Mouse (Mus musculus): ENCODE results near the gene Sox11. TPM values are rescaled to one million over a fixed set of nuclear protein-coding genes. Genes with fewer than 3 reads are reported as not detected.

Sox11 gene
- polyA plus RNA-seq, 1 experiment from 2014 or later = 75.0 TPM

GRCm38 (mm10) chr12:27343606-27344410, 1.4 kb upstream of the Sox11 start:
- no peak for ATAC-seq (ENCODE audit: insufficient number of reproducible peaks, low FRiP score, low TSS enrichment, low read depth)
- Histone ChIP-seq H3K27me3 (no peaks in the 10 kb centered on the region), H3K36me3 (no peaks in the 10 kb centered on the region), H3K4me1 (0 out of 2 replicates have a peak, but pooled peaks cover 4% of the 10 kb centered on the region), H3K4me2 (replicated peaks) (peak overlapping the region; percentile 78), H3K27ac (replicated peaks) (peak overlapping the region; percentile 97), H3K9me3 (replicated peaks) (no peaks in the 10 kb centered on the region), H3K4me3 (replicated peaks) (peak overlapping the region; percentile 82), H3K9ac (peak overlapping the region; percentile 47)
- 6% methylated on average over 17 of the region's 17 CpGs for WGBS

DNA sequence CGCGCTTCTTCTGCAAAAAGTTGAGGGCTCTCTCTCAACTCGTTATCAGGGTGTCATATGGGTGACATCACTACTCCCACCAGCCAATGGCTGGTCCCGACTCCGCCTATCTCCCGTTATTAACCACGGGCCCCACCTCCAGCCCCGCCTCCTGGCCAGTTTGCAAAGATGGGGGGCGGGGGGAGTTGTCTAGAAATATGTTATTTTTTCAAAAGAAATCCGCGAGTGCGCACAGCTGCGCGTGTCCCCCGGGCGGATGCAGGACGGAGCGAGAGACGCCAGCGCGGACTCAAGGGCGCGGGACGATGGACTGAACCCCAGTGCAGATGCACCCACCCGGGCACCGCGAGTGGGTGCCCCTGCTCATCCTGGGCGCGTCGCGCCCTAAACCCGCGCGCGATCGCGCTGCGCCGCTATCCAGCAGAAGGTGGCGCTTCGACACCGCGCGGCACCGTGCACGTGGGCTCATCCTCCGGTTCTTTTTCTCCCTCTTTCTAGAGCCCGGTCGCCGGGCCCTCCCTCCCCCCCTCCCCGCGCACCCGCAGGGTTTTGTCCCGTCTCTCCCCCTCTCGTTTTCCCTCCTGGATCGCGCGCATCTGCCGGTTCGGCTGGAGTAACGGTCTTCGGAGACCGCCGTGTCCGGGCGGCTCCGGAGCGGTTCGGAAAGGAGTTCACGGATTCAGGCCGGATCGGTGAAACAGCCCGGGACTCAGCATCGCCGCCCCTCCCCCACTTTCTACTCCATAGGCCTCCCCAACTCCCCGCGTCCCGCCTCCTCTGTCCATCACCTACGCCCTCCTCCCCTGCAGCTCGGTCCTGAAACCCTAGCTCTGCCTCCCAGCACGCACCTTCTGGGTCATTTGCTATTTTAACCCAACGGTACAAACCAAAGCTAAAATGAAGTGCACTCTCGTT, 574 bp upstream of the Sox11 start:
- peak overlapping the region; percentile 97 for H3K27ac ChIP-seq (replicated peaks)
- peak; percentile 94 for ATAC-seq (ENCODE audit: insufficient number of reproducible peaks, low FRiP score, low TSS enrichment, low read depth)
- H3K36me3 ChIP-seq = no peaks in the 10 kb centered on the region
- H3K27me3 ChIP-seq = no peaks in the 10 kb centered on the region
- peak overlapping the region; percentile 47 for H3K9ac ChIP-seq
- peak overlapping the region; percentile 82 for H3K4me3 ChIP-seq (replicated peaks)
- WGBS = under 1% methylated on average over 83 of the region's 83 CpGs
- 0 out of 2 replicates have a peak, but pooled peaks cover 4% of the 10 kb centered on the region for H3K4me1 ChIP-seq
- peak overlapping the region; percentile 78 for H3K4me2 ChIP-seq (replicated peaks)
- no peaks in the 10 kb centered on the region for H3K9me3 ChIP-seq (replicated peaks)

GRCm38 (mm10) chr12:27341130-27341870, 1.1 kb downstream of the Sox11 start:
- Histone ChIP-seq H3K9me3 (replicated peaks) (no peaks in the 10 kb centered on the region), H3K4me1 (peaks cover 13% of the 10 kb centered on the region; the same call in 1 of the 2 replicates), H3K27me3 (no peaks in the 10 kb centered on the region), H3K27ac (replicated peaks) (peak overlapping the region; percentile 97), H3K4me3 (replicated peaks) (peak overlapping the region; percentile 82), H3K36me3 (no peaks in the 10 kb centered on the region), H3K9ac (peak overlapping the region; percentile 72), H3K4me2 (replicated peaks) (peak overlapping the region; percentile 78)
- no peak for ATAC-seq (ENCODE audit: insufficient number of reproducible peaks, low FRiP score, low TSS enrichment, low read depth)
- WGBS = under 1% methylated on average over 80 of the region's 80 CpGs

DNA sequence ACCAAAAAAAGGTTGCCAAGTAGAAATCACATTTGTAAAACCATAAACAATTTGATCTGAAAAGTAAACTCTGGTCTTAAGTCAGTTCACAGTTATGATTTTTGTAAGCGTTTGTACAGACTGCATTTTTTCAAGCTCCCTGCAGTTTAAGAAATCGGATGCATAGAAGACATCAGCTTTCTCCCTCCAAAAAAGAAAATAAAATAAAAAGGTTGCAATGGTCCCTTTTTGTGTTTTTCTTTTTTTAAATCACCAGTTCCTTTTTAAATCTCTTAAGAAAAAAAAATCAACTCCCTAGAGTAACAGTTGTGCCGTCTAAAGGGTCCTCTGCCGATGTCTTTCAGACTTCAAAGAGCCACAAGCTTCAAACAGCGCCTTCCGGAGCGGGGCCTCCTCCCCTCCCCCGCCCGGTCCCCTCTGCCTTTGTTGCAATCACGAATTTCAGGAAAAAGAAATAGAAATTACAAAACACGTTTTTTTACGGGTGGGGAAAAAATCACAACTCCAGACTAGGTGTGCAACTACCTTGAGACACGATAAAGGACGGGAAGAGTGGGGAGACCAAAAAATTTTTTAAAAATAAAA, 1.8 kb downstream of the Sox11 start:
- H3K4me1 ChIP-seq = peaks cover 20% of the 10 kb centered on the region
- no peaks in the 10 kb centered on the region for H3K36me3 ChIP-seq
- no peak for ATAC-seq (ENCODE audit: insufficient number of reproducible peaks, low FRiP score, low TSS enrichment, low read depth)
- peak overlapping the region; percentile 97 for H3K27ac ChIP-seq (replicated peaks)
- WGBS = under 1% methylated on average over 14 of the region's 14 CpGs
- no peaks in the 10 kb centered on the region for H3K9me3 ChIP-seq (replicated peaks)
- H3K27me3 ChIP-seq = no peaks in the 10 kb centered on the region
- H3K4me3 ChIP-seq (replicated peaks) = peak overlapping the region; percentile 82
- peak overlapping the region; percentile 72 for H3K9ac ChIP-seq
- H3K4me2 ChIP-seq (replicated peaks) = peak overlapping the region; percentile 78

GRCm38 (mm10) chr12:27339171-27339751, 3.1 kb downstream of the Sox11 start:
- Histone ChIP-seq H3K9ac (peak overlapping the region; percentile 70), H3K4me2 (replicated peaks) (peak overlapping the region; percentile 79), H3K27me3 (no peaks in the 10 kb centered on the region), H3K27ac (replicated peaks) (peak overlapping the region; percentile 88), H3K36me3 (no peaks in the 10 kb centered on the region), H3K4me1 (peaks cover 26% of the 10 kb centered on the region), H3K4me3 (replicated peaks) (peak overlapping the region; percentile 70), H3K9me3 (replicated peaks) (no peaks in the 10 kb centered on the region)
- no peak for ATAC-seq (ENCODE audit: insufficient number of reproducible peaks, low FRiP score, low TSS enrichment, low read depth)
- WGBS = under 1% methylated on average over 47 of the region's 47 CpGs

DNA sequence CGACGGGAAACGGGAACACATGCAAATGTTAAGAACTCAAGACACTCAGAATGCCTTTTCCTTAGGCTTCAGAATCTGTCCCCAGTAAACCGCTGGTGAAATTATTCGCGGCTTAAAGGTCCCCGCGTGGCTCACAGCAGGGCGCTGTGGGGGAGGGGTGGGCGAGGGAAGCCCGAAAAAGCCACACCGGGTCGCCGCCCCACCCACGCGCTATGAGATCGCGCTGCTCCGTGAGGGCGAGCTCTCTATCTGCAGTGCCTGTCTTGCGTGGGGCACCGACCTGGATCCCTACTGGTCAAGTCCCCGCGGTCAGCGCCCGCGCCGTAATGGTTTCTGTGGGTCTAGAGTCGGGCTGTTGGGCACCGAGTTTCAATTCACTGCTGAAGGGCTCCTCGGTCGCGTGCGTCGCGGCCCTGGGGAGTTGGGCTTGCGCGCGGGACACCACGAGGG, 3.6 kb downstream of the Sox11 start:
- Histone ChIP-seq H3K27ac (replicated peaks) (peak overlapping the region; percentile 88), H3K36me3 (no peaks in the 10 kb centered on the region), H3K4me2 (replicated peaks) (peak overlapping the region; percentile 79), H3K27me3 (no peaks in the 10 kb centered on the region), H3K9ac (peak overlapping the region; percentile 70), H3K4me1 (peaks cover 25% of the 10 kb centered on the region), H3K9me3 (replicated peaks) (no peaks in the 10 kb centered on the region), H3K4me3 (replicated peaks) (peak overlapping the region; percentile 70)
- no peak for ATAC-seq (ENCODE audit: insufficient number of reproducible peaks, low FRiP score, low TSS enrichment, low read depth)
- WGBS = under 1% methylated on average over 40 of the region's 40 CpGs

DNA sequence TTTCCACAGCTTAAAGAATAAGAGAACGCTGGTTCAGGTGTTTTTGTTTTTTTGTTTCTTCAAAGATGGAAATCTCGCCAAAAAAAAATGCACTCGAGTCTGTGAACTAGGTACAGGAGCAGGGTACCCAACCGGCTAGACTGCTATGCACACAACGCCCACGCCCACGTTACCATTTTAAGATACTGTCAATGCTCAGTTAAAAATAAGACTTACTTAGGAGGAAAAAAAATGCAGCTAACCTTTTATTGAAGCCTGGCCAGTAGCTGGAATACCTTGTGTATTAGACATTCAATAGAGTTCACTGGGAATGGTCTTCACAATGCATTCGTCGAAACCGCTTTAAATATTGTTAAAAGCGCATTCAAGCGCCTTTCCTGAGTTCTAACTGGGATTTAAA, 4.3 kb downstream of the Sox11 start:
- peak overlapping the region; percentile 79 for H3K4me2 ChIP-seq (replicated peaks)
- H3K27ac ChIP-seq (replicated peaks) = 0 out of 2 replicates have a peak overlapping the region, but pooled peaks have one; percentile 7
- peak overlapping the region; percentile 31; the same call in 1 of the 2 replicates for H3K9ac ChIP-seq
- WGBS = 4% methylated on average over 12 of the region's 12 CpGs
- no peaks in the 10 kb centered on the region for H3K36me3 ChIP-seq
- H3K4me1 ChIP-seq = peaks cover 22% of the 10 kb centered on the region
- peak overlapping the region; percentile 70 for H3K4me3 ChIP-seq (replicated peaks)
- H3K27me3 ChIP-seq = no peaks in the 10 kb centered on the region
- ATAC-seq (ENCODE audit: insufficient number of reproducible peaks, low FRiP score, low TSS enrichment, low read depth) = no peak
- no peaks in the 10 kb centered on the region for H3K9me3 ChIP-seq (replicated peaks)

- no peak overlapping the region for H3K27ac ChIP-seq (replicated peaks)
- H3K4me1 ChIP-seq = peaks cover 22% of the 10 kb centered on the region
- ATAC-seq (ENCODE audit: insufficient number of reproducible peaks, low FRiP score, low TSS enrichment, low read depth) = no peak
- peak overlapping the region; percentile 79 for H3K4me2 ChIP-seq (replicated peaks)
- H3K27me3 ChIP-seq = no peaks in the 10 kb centered on the region
- no peaks in the 10 kb centered on the region for H3K36me3 ChIP-seq
- H3K9ac ChIP-seq = no peak overlapping the region
- H3K9me3 ChIP-seq (replicated peaks) = no peaks in the 10 kb centered on the region
- H3K4me3 ChIP-seq (replicated peaks) = peak overlapping the region; percentile 70
- 22% methylated on average over 1 of the region's 1 CpGs for WGBS
Measured at GRCm38 (mm10) chr12:27337482-27337881, 4.9 kb downstream of the Sox11 start.

DNA sequence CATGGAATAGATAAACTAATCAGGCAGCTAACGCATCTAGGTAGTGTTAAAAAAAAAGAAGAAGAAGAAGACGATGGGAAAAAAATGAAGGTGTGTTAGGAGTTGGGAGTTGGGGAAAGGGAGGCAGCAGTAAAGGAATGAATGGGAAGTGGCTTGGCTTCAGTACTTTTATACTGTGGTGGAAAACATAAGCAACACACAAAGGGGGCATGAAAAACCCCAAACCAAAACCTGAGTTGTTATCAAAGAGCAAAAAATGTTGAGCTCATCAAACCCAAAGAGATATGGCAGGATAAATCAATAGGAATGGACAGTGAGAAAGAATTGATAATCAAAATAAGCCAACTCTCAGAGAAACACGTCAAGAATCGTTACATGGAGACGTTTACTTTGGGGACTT, 5.6 kb downstream of the Sox11 start:
- Histone ChIP-seq H3K36me3 (no peaks in the 10 kb centered on the region), H3K4me3 (replicated peaks) (peak overlapping the region; percentile 70), H3K4me1 (peaks cover 22% of the 10 kb centered on the region), H3K9me3 (replicated peaks) (no peaks in the 10 kb centered on the region), H3K27me3 (no peaks in the 10 kb centered on the region), H3K27ac (replicated peaks) (no peak overlapping the region), H3K4me2 (replicated peaks) (peak overlapping the region; percentile 79), H3K9ac (no peak overlapping the region)
- no peak for ATAC-seq (ENCODE audit: insufficient number of reproducible peaks, low FRiP score, low TSS enrichment, low read depth)
- WGBS = 24% methylated on average over 5 of the region's 5 CpGs

DNA sequence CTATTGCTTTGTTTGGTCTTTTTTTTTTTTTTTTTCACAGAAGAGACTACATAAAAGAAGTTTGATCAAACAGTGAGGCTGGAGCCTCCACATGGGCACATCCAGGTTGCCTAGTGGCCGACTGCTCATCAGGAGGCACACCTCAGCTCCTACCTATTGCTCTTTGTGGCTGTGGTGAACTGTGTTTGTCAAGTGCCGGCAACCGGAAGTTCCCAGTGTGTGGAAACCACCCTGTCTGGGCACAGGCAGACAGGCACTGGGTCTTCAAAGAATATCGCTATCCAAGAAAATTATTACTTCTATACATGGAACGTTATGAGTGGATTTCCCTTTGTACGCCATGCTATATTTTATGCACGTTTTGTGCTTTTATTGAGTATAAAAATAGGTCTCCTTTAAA, 6.0 kb downstream of the Sox11 start:
- no peaks in the 10 kb centered on the region for H3K27me3 ChIP-seq
- no peaks in the 10 kb centered on the region for H3K9me3 ChIP-seq (replicated peaks)
- H3K27ac ChIP-seq (replicated peaks) = no peak overlapping the region
- no peak for ATAC-seq (ENCODE audit: insufficient number of reproducible peaks, low FRiP score, low TSS enrichment, low read depth)
- peaks cover 22% of the 10 kb centered on the region for H3K4me1 ChIP-seq
- H3K36me3 ChIP-seq = no peaks in the 10 kb centered on the region
- no peak overlapping the region; the same call in 1 of the 2 replicates for H3K4me3 ChIP-seq (replicated peaks)
- peak overlapping the region; percentile 79 for H3K4me2 ChIP-seq (replicated peaks)
- H3K9ac ChIP-seq = no peak overlapping the region
- 42% methylated on average over 7 of the region's 7 CpGs for WGBS

All from embryonic facial prominence, embryonic 15.5 days (tissue).